Mouse (Mus musculus) cerebellum, adult 2 months (tissue): ENCODE measurements around the gene Tlr4. TPM values are rescaled to one million over a fixed set of nuclear protein-coding genes. Genes with fewer than 3 reads are reported as not detected.

Experiments
- DNase-seq, 2 experiments: peaks; one replicate each; pipeline ENCODE4 v3.0.0; 2021
- H3K27ac ChIP-seq: fragments of 200-500 bp; 2 replicates; pipeline ENCODE4 v1.5.1; 2012; ENCODE audit warnings: low read length, control low read depth, inconsistent platforms; ENCODE audit not compliant: insufficient read depth
- H3K27me3 ChIP-seq: fragments of 200-500 bp; 2 replicates; pipeline ENCODE4 v1.6.1; 2012; ENCODE audit warnings: inconsistent platforms, mild to moderate bottlenecking, low read length, moderate library complexity; ENCODE audit not compliant: control insufficient read depth, insufficient read depth
- H3K4me1 ChIP-seq: fragments of 200-500 bp; 2 replicates; pipeline ENCODE4 v1.6.1; 2011; ENCODE audit warnings: low read length; ENCODE audit not compliant: control insufficient read depth, insufficient read depth
- H3K4me3 ChIP-seq: fragments of 200-500 bp; replicated peaks from 2 replicates; pipeline ENCODE3; 2011; ENCODE audit warnings: mild to moderate bottlenecking, low read depth, low read length, control low read depth; ENCODE audit not compliant: insufficient read depth
- CTCF ChIP-seq: fragments of 200-500 bp; IDR thresholded peaks from 2 replicates; pipeline ENCODE4 v1.5.1; 2011; ENCODE audit warnings: low read depth, mild to moderate bottlenecking, control low read depth, low read length, moderate library complexity, borderline replicate concordance; ENCODE audit not compliant: insufficient read depth
- POLR2A ChIP-seq: fragments of 200-500 bp; IDR thresholded peaks from 2 replicates; pipeline ENCODE4 v1.6.1; 2011; ENCODE audit warnings: low read length, control low read depth, borderline replicate concordance; ENCODE audit not compliant: insufficient read depth
- WGBS: fragments of 180-500 bp; shearing (Covaris S2); methylation state at CpG from one replicate; pipeline ENCODE4 v1.1.7; 2018; 5-methylcytosine and 5-hydroxymethylcytosine counted together
- polyA plus RNA-seq: library from polyadenylated mRNA; depleted of rRNA; stranded (reverse); fragments of >200 nt; gene quantifications from 2 replicates; pipeline ENCODE4 v1.2.3, GENCODE M21; 2012

The Tlr4 gene
- polyA plus RNA-seq, 1 experiment, result 0.46 TPM

DNA sequence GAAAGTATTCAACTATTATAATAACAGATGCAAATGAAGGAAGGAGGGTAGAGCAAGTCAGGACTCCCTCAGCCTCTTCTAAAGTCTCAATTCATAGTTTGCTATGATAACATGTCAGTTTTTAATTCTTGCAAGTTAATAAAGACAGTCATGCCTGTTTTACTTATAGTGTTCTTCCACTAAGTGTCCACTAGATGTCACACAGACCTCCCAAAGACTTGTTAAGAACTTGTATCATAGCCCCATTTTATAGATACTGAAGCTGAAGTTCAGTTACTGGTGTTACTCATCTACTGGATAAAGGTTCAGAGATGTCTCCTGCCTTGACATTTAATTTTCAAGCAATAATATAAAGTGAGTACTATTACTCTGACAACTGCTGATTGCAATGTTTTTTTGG, 116.3 kb downstream of the Tlr4 start:
- no peak for DNase-seq
- H3K4me1 ChIP-seq, result peaks cover 2% of the 10 kb centered on the region; the same call in 1 of the 2 replicates
- no peak for TF ChIP-seq CTCF
- TF ChIP-seq POLR2A, result no peak
- H3K27me3 ChIP-seq, result no peaks in the 10 kb centered on the region
- H3K4me3 ChIP-seq, result no peak overlapping the region
- no peak overlapping the region for H3K27ac ChIP-seq

DNA sequence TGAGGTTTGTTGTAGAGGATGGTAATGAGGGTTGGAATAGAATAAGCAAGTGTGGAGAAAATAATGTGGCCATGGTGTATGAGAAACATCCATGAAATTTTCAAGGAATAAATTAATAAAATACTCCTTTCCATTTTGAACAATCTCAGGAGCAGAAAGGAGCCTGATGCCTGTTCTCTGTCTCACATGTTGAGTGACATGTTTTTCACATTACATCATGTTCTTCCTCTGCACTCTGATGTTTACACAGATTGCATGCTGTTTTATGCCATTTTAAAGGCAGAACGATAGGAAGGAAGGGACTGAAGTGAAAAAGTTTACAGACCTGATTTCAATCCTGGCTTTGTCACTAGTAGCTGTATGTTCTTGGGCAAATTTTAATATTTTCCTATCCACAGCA, 120.3 kb downstream of the Tlr4 start:
- H3K4me3 ChIP-seq, result no peak overlapping the region
- no peaks in the 10 kb centered on the region for H3K27me3 ChIP-seq
- 40% methylated on average over 1 of the region's 1 CpGs for WGBS
- H3K27ac ChIP-seq, result no peak overlapping the region
- no peaks in the 10 kb centered on the region for H3K4me1 ChIP-seq
- TF ChIP-seq POLR2A, result no peak
- TF ChIP-seq CTCF, result no peak
- no peak for DNase-seq

DNA sequence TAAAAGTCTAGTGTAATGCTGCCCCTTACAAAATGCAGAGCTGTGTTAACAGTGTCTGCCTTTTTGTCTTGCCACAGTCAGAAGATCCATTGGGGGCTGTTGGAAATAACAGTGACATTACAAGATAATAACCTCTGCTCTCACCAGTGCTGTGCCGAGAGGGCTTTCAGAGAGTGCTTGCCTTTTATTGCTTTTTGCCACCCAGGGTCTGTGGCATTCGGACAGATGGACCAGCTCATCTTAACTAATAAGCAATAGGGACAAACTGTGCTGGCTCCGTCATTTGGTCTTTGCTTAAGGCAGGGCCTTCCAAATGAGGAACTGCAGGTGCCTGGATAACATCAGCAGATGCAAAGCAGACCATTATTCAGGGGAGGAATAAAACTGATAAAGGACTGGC, 147.5 kb downstream of the Tlr4 start:
- no peak for DNase-seq
- Histone ChIP-seq H3K4me1 (no peaks in the 10 kb centered on the region), H3K27ac (no peak overlapping the region), H3K4me3 (no peak overlapping the region), H3K27me3 (no peaks in the 10 kb centered on the region)
- 58% methylated on average over 3 of the region's 3 CpGs for WGBS
- TF ChIP-seq CTCF (no peak), POLR2A (no peak)
